Mouse (Mus musculus) small intestine, adult 2 months (tissue): ENCODE data around the gene Gm11541.

Experiments
- CTCF ChIP-seq: fragments of 200-500 bp; IDR thresholded peaks from 2 replicates; pipeline ENCODE4 v1.5.1; 2012; ENCODE audit warnings: low read depth, mild to moderate bottlenecking, control low read depth, inconsistent platforms, low read length, moderate library complexity, mixed read lengths; ENCODE audit not compliant: insufficient replicate concordance, insufficient read length; ENCODE audit errors: extremely low read depth
- POLR2A ChIP-seq: fragments of 200-500 bp; IDR thresholded peaks from 2 replicates; pipeline ENCODE4 v1.6.1; 2012; ENCODE audit warnings: low read depth, mild to moderate bottlenecking, control low read depth, inconsistent platforms, low read length, moderate library complexity

DNA sequence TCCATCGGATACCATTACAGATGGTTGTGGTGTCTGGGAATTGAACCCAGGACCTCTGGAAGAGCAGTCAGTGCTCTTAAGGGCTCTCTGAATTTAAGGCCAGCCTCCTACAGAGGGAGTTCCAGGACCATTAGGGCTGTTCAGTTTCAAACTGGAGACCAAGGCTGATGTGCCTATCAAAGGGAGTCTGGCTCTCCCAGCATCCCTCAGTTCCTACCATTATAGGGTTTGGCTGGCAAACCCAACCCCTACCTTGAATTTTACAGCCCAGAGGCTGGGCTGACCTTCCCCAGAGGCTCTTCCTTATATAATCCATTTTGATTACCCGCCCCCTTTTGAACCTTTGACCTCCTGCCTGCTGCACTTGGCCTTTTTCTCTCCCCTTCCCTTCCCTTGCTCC is 31.4 kb upstream of the Gm11541 start:
- TF ChIP-seq CTCF (no peak), POLR2A (no peak)
